Mouse (Mus musculus) embryonic facial prominence, embryonic 11.5 days (tissue): ENCODE data around the gene Naip2. TPM values are rescaled to one million over a fixed set of nuclear protein-coding genes. Genes with fewer than 3 reads are reported as not detected.
"Not testable (repeated sequence)": the region's sequence is repeated elsewhere in the genome, so short reads cannot be mapped to it uniquely, and the experiment has no call there.

Source experiments
- ATAC-seq: fragments of 200-750 bp; cut with Nextera tagmentation; replicated peaks from 2 replicates; pipeline ENCODE4 v1.8.0; 2017; ENCODE audit warnings: low read depth; ENCODE audit not compliant: insufficient number of reproducible peaks, low FRiP score, low TSS enrichment
- DNase-seq: peaks from one replicate; pipeline ENCODE4 v3.0.0-alpha.2; 2015; ENCODE audit warnings: low spot score
- H3K27ac ChIP-seq: fragments of 300-500 bp; sonication (generic); replicated peaks from 2 replicates; pipeline ENCODE4 v1.5.1; 2014; ENCODE audit warnings: mild to moderate bottlenecking, low read depth, low read length, control low read depth
- H3K27me3 ChIP-seq: fragments of 300-500 bp; sonication (generic); 2 replicates; pipeline ENCODE4 v1.6.1; 2014; ENCODE audit warnings: mild to moderate bottlenecking, low read length, moderate library complexity, mixed read lengths; ENCODE audit not compliant: control insufficient read depth, insufficient read depth
- H3K36me3 ChIP-seq: fragments of 300-500 bp; sonication (generic); replicated peaks from 2 replicates; pipeline ENCODE4 v1.6.1; 2014; ENCODE audit warnings: low read depth, mild to moderate bottlenecking, low read length, moderate library complexity, mixed read lengths; ENCODE audit not compliant: control insufficient read depth, insufficient read depth
- H3K4me1 ChIP-seq: fragments of 300-500 bp; sonication (generic); 2 replicates; pipeline ENCODE4 v1.6.1; 2014; ENCODE audit warnings: low read length, mixed read lengths; ENCODE audit not compliant: control insufficient read depth, insufficient read depth
- H3K4me2 ChIP-seq: fragments of 300-500 bp; sonication (generic); 2 replicates; pipeline ENCODE4 v1.6.1; 2014; ENCODE audit warnings: low read depth, mild to moderate bottlenecking, control low read depth, low read length, moderate library complexity
- H3K4me3 ChIP-seq: fragments of 300-500 bp; sonication (generic); 2 replicates; pipeline ENCODE4 v1.5.1; 2014; ENCODE audit warnings: low read depth, low read length, control low read depth
- H3K9ac ChIP-seq: fragments of 300-500 bp; sonication (generic); replicated peaks from 2 replicates; pipeline ENCODE4 v1.6.1; 2014; ENCODE audit warnings: mild to moderate bottlenecking, control low read depth, low read length
- H3K9me3 ChIP-seq: fragments of 300-500 bp; sonication (generic); replicated peaks from 2 replicates; pipeline ENCODE4 v1.6.1; 2016; ENCODE audit warnings: mild to moderate bottlenecking, low read length, inconsistent platforms, mixed read lengths; ENCODE audit not compliant: control insufficient read depth
- WGBS: fragments of 180-500 bp; shearing (Covaris S2); extraction: QIAGEN DNeasy Blood & Tissue Kit; methylation state at CpG from one replicate; pipeline ENCODE4 v1.1.7; 2014; 5-methylcytosine and 5-hydroxymethylcytosine counted together
- polyA plus RNA-seq: library from polyadenylated mRNA; unstranded; fragments of >200 nt; fragmentation: Nextera tagmentation; extraction: Ambion mirVana; gene quantifications from 2 replicates; pipeline ENCODE4 v1.2.1, GENCODE M21; 2014

The Naip2 gene
- polyA plus RNA-seq, 1 experiment from 2014 or later: 0.32 TPM

DNA sequence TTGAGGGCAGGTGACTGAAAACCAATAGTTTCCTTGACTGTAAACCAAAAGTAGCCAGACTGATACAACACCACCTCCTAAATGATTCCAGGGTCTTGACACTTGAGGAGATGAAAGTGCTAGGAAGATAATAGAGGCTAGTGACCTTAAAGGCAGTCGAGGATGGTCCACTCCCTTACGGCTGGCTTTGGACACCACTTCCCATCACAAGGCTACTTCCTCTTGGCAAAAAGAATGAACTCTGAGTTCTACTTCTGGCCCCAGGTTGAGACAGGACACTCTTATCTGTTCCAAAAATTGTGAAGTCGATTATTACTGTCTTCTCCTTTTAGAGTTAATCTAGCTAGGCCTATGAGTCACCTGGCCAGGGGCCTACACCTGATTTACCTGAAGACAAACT lies 6.5 kb downstream of the Naip2 start:
- DNase-seq: no peak

DNA sequence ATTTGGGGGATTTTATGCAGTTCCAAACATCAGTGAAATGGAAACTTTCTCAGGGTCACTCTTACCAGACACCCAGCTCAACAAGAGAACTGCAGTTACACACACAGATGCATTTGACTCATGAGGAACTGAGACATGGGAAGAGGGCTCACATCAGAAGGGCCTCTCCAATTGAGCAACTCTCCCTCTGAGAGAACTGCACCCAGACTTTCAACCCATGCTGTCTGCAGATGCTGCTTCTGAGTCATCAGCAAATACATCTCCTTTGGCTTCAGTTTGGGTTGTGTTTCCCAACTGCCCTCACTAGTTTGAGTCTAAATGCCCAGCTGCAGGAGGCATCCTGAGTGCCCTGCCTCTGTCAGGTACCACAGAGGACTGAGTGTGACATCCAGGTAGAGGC lies 18.8 kb downstream of the Naip2 start:
- H3K27ac ChIP-seq, H3K9ac ChIP-seq, H3K4me2 ChIP-seq, H3K9me3 ChIP-seq, H3K4me3 ChIP-seq, H3K4me1 ChIP-seq, H3K36me3 ChIP-seq, H3K27me3 ChIP-seq, ATAC-seq, DNase-seq: not testable (repeated sequence)

More for the DNA sequence above, 6.5 kb downstream of the Naip2 start:
- Histone ChIP-seq H3K36me3 (no peaks in the 10 kb centered on the region), H3K9ac (no peak overlapping the region), H3K27me3 (no peaks in the 10 kb centered on the region), H3K4me1 (no peaks in the 10 kb centered on the region), H3K4me2 (no peak overlapping the region), H3K27ac (no peak overlapping the region), H3K4me3 (no peak overlapping the region), H3K9me3 (no peaks in the 10 kb centered on the region)
- no peak for ATAC-seq
- 72% methylated on average over 3 of the region's 3 CpGs for WGBS

DNA sequence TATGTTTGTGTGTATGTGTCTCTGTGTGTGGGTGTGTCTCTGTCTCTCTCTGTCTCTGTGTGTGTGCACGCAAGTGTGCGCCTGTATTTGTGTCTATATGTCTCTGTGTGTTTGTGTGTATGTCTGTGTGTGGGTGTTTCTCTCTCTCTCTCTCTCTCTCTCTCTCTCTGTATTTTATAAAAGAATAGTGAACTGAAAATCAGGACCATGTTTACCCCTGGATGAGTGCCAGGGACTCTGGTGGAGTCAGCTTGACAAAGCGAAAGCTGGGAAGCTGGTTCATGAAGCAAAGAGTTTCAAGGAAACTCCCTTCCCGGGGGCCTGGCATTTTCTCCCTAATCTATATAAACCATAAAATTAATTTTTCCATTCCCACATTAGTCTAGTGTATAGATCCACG lies 27.5 kb downstream of the Naip2 start:
- not testable (repeated sequence) for H3K27me3 ChIP-seq, H3K9ac ChIP-seq, ATAC-seq, H3K27ac ChIP-seq, H3K4me1 ChIP-seq, DNase-seq, H3K36me3 ChIP-seq, H3K9me3 ChIP-seq, H3K4me3 ChIP-seq, H3K4me2 ChIP-seq
- 95% methylated on average over 3 of the region's 5 CpGs for WGBS

DNA sequence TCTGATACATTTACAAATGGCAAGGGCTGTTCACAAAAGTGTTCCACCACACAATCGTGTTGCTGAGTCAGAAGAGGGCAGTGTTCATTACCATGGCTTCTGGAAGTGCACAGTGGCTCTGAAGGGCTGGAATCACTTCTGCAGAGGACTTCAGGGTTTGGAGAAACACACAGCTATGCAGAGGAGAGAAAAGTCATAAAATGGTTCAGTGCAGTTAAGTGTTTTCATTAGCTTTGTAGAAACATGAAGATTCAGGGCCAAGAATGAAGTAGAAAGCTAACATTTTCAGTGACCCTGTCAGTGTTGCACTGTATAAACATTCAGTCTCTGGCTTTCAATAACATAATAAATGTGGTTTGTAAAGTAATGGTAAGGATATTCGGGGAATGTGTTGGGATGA lies 35.5 kb downstream of the Naip2 start:
- not testable (repeated sequence) for H3K36me3 ChIP-seq, H3K4me1 ChIP-seq, H3K9me3 ChIP-seq, ATAC-seq, H3K9ac ChIP-seq, H3K27me3 ChIP-seq, H3K4me2 ChIP-seq, DNase-seq, H3K4me3 ChIP-seq, H3K27ac ChIP-seq
- WGBS: 76% methylated on average over 2 of the region's 2 CpGs

DNA sequence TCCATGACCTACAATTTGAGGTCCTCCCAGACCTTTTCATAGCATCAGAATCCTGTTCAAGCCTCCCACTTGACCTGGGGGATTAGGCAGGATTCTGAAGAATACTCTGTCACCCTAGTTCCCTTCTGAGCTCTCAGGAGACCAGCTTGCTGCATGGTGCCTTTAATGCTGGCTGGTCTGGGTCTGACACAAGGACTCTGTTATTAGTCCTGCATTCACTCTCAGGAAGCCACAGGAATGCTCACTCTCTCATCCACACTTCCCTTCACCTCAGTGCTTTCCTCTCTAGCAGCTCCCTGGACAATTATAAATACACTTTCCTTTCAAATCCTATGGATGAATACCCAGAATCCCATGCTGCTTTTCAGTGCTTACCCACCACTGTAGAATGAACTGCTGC lies 39.4 kb downstream of the Naip2 start:
- not testable (repeated sequence) for H3K4me1 ChIP-seq, H3K4me2 ChIP-seq, H3K4me3 ChIP-seq, H3K9ac ChIP-seq, H3K27ac ChIP-seq, H3K27me3 ChIP-seq, ATAC-seq, DNase-seq, H3K9me3 ChIP-seq, H3K36me3 ChIP-seq

DNA sequence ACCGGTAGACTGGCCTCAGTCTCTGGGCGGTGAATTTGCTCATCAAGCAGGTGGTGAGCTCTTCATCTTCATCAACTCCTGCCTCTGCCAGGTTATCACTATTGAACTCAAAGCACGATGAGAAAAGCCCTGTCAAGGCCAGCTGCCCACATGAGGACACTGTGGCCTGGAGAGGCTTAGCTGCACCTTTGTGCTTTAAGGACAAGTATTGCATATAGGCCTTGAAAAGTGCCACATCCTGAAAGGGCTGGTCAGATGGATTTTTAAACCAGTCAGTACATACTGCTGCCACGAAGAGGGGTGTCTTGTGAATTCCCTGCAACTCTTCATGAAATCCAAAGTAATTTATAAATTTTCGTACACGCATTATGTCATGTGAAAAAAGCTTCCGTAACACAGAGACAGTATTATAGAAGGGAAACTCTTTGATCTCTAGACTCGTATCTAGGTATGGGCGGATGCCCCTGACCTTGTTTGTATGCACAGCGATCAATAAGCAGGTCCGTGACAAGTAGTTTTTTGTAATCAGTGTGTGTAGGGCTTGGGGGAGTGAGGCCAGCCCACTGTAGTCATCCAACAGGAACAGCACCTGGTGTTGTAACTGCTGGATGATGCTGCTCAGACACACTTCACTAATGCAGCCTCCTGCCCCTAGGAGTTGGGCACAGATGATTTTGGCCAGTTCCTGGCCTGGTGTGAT lies 40.6 kb downstream of the Naip2 start:
- H3K4me1 ChIP-seq, H3K27ac ChIP-seq, H3K27me3 ChIP-seq, ATAC-seq, H3K9ac ChIP-seq, H3K4me3 ChIP-seq, DNase-seq, H3K36me3 ChIP-seq, H3K9me3 ChIP-seq, H3K4me2 ChIP-seq: not testable (repeated sequence)
- 89% methylated on average over 11 of the region's 11 CpGs for WGBS

DNA sequence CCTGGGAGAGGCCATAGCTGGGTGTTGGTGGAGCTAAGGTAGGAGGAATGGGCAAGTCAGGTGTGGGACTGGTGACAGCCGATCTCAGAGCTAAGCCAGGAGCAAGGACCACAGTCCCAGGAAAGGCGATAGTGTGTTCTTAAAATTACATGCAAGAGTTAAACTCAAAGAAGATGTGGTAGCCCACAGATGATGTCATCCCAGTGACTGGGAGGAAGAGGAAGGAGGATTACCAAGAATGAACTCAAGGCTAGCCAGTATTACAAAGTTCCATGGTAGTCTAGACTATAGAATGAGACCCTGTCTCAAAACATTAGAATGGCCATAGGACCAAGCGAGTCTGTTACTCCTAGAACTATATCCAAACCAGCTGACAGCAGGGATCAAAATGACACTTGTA lies 45.3 kb downstream of the Naip2 start:
- Histone ChIP-seq H3K4me3 (no peak overlapping the region), H3K4me1 (no peaks in the 10 kb centered on the region), H3K9me3 (no peaks in the 10 kb centered on the region), H3K27me3 (no peaks in the 10 kb centered on the region), H3K36me3 (no peaks in the 10 kb centered on the region), H3K4me2 (no peak overlapping the region), H3K27ac (no peak overlapping the region), H3K9ac (no peak overlapping the region)
- ATAC-seq: no peak
- 87% methylated on average over 3 of the region's 3 CpGs for WGBS
- DNase-seq: no peak

DNA sequence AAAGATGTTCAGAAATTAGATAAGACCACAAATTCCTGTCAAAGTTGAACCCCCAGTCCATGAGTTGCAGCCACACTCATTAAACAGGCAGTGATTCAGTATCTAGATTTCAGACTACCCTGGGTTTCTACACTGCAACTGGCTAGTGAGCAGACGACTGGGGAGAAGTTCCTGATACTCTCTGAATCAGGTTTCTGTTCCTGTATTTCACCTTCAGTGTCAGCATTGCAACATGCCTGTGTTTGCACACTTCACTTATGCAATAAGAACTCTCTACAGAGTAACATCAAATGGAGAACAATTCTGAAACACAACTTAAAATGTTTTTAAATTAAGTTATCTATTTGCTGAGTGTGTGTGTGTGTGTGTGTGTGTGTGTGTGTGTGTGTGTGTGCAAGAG lies 49.2 kb downstream of the Naip2 start:
- no peak overlapping the region for H3K9ac ChIP-seq
- H3K4me3 ChIP-seq: no peak overlapping the region
- H3K4me1 ChIP-seq: no peaks in the 10 kb centered on the region
- no peaks in the 10 kb centered on the region for H3K27me3 ChIP-seq
- 72% methylated on average over 1 of the region's 1 CpGs for WGBS
- no peaks in the 10 kb centered on the region for H3K9me3 ChIP-seq
- no peak overlapping the region for H3K4me2 ChIP-seq
- H3K36me3 ChIP-seq: no peaks in the 10 kb centered on the region
- no peak overlapping the region for H3K27ac ChIP-seq
- DNase-seq: no peak
- ATAC-seq: no peak
